Mouse (Mus musculus) liver, postnatal 0 days (tissue): Measurements from ENCODE around the gene Hba-a2.

Source experiments
- CTCF ChIP-seq: sonication (generic); IDR thresholded peaks from 2 replicates; pipeline ENCODE4 v1.5.1; 2016; ENCODE audit warnings: antibody characterized with exemption, low read depth
- EP300 ChIP-seq: IDR thresholded peaks from 2 replicates; pipeline ENCODE4 v1.6.1; 2016; ENCODE audit warnings: antibody characterized with exemption, low read depth, mild to moderate bottlenecking

GRCm38 (mm10) chr11:32301506-32301905 lies 5.2 kb downstream of the Hba-a2 start:
- TF ChIP-seq EP300 (no peak), CTCF (no peak)
